Mouse (Mus musculus): Measurements from ENCODE around the gene Il27.

DNA sequence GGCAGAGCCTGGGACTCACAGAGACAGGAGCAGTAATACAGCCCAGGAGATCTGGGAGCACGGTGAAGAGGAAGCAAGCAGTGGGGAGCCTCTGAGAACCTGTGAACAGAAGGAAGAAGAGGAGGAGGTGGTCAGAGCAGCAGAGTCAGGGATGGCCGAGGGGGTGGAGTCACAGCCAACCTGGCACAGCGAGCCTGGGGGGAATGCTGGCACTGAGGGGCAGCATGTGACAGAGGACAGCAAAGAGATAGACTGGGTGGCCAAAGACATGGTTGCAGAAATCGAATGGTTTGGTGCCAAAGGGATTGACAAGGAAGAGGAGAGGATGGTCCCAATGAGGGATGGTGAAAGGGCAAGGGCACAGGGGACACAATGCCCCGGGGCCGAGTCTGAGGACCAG is 9.0 kb downstream of the Il27 start, which contains the start of gene Cln3:
- TF ChIP-seq CTCF (IDR thresholded peaks at IDR 0.05; ENCODE audit: insufficient read depth, low read depth, low read length) (no peak), POLR2A (IDR thresholded peaks at IDR 0.05; ENCODE audit: insufficient read depth, low read depth, low read length) (no peak)
